Mouse (Mus musculus): ENCODE data around the gene Papolb.

Gene Papolb

GRCm38 (mm10) chr5:142520360-142520759 is 9.5 kb downstream of the Papolb start:
- in situ Hi-C loops (cut with MboI) = no loop called here

- in situ Hi-C loops (cut with MboI) = no loop called here
These were observed 10.9 kb downstream of the Papolb start for GRCm38 (mm10) chr5:142518973-142519372.

- in situ Hi-C loops (cut with MboI) = no loop called here
These were observed 17.8 kb downstream of the Papolb start for GRCm38 (mm10) chr5:142512112-142512511.

- in situ Hi-C loops (cut with MboI) = no loop called here
These were observed 19.8 kb downstream of the Papolb start for GRCm38 (mm10) chr5:142510061-142510414.

- in situ Hi-C loops (cut with MboI) = no loop called here
These were observed 20.5 kb downstream of the Papolb start for GRCm38 (mm10) chr5:142509141-142510060.

GRCm38 (mm10) chr5:142505695-142506423 is 24.0 kb downstream of the Papolb start:
- in situ Hi-C loops (cut with MboI) = no loop called here

- in situ Hi-C loops (cut with MboI) = no loop called here
These were observed 25.7 kb downstream of the Papolb start for GRCm38 (mm10) chr5:142504175-142504574.

GRCm38 (mm10) chr5:142502414-142502813 is 27.5 kb downstream of the Papolb start:
- in situ Hi-C loops (cut with MboI) = no loop called here

GRCm38 (mm10) chr5:142500918-142501317 is 29.0 kb downstream of the Papolb start:
- in situ Hi-C loops (cut with MboI) = no loop called here

GRCm38 (mm10) chr5:142498964-142499363 is 30.9 kb downstream of the Papolb start:
- in situ Hi-C loops (cut with MboI) = no loop called here

GRCm38 (mm10) chr5:142495321-142496096 is 34.4 kb downstream of the Papolb start:
- in situ Hi-C loops (cut with MboI) = no loop called here

GRCm38 (mm10) chr5:142493307-142493706 is 36.6 kb downstream of the Papolb start:
- in situ Hi-C loops (cut with MboI) = no loop called here

GRCm38 (mm10) chr5:142489955-142490707 is 39.7 kb downstream of the Papolb start:
- in situ Hi-C loops (cut with MboI) = no loop called here

- in situ Hi-C loops (cut with MboI) = no loop called here
These were observed 43.2 kb downstream of the Papolb start for GRCm38 (mm10) chr5:142486654-142487053.

GRCm38 (mm10) chr5:142483581-142483980 is 46.3 kb downstream of the Papolb start:
- in situ Hi-C loops (cut with MboI) = no loop called here

GRCm38 (mm10) chr5:142482512-142482911 is 47.4 kb downstream of the Papolb start:
- in situ Hi-C loops (cut with MboI) = no loop called here

GRCm38 (mm10) chr5:142478829-142479435 is 50.9 kb downstream of the Papolb start:
- in situ Hi-C loops (cut with MboI) = no loop called here

- in situ Hi-C loops (cut with MboI) = no loop called here
These were observed 51.8 kb downstream of the Papolb start for GRCm38 (mm10) chr5:142477866-142478615.

- in situ Hi-C loops (cut with MboI) = no loop called here
These were observed 52.5 kb downstream of the Papolb start for GRCm38 (mm10) chr5:142477346-142477745.

Measured in mature B cell (primary cell).